Mouse (Mus musculus) heart, embryonic 12.5 days (tissue): Measurements from ENCODE around the gene Zcchc3. TPM values are rescaled to one million over a fixed set of nuclear protein-coding genes. Genes with fewer than 3 reads are reported as not detected.
A peak's percentile ranks its signal among the peaks of the same experiment; 100 is the strongest.

Experiments
- ATAC-seq: fragments of 200-750 bp; cut with Nextera tagmentation; 2 replicates; pipeline ENCODE4 v1.8.0; 2017; ENCODE audit warnings: moderate TSS enrichment, moderate library complexity; ENCODE audit not compliant: insufficient number of reproducible peaks, low FRiP score
- H3K27ac ChIP-seq: fragments of 300-500 bp; sonication (generic); 2 replicates; pipeline ENCODE4 v1.5.1; 2016; ENCODE audit warnings: mild to moderate bottlenecking, moderate library complexity; ENCODE audit not compliant: poor library complexity, severe bottlenecking
- H3K27me3 ChIP-seq: fragments of 300-500 bp; sonication (generic); replicated peaks from 2 replicates; pipeline ENCODE4 v1.6.1; 2016; ENCODE audit warnings: mild to moderate bottlenecking, moderate library complexity
- H3K36me3 ChIP-seq: fragments of 300-500 bp; sonication (generic); 2 replicates; pipeline ENCODE4 v1.6.1; 2016; ENCODE audit warnings: mild to moderate bottlenecking, moderate library complexity
- H3K4me1 ChIP-seq: fragments of 300-500 bp; sonication (generic); replicated peaks from 2 replicates; pipeline ENCODE4 v1.6.1; 2016; ENCODE audit warnings: mild to moderate bottlenecking
- H3K4me2 ChIP-seq: fragments of 300-500 bp; sonication (generic); 2 replicates; pipeline ENCODE4 v1.6.1; 2016; ENCODE audit warnings: mild to moderate bottlenecking, moderate library complexity
- H3K4me3 ChIP-seq: fragments of 300-500 bp; sonication (generic); 2 replicates; pipeline ENCODE4 v1.5.1; 2016; ENCODE audit warnings: mild to moderate bottlenecking
- H3K9ac ChIP-seq: fragments of 300-500 bp; sonication (generic); 2 replicates; pipeline ENCODE4 v1.6.1; 2016; ENCODE audit warnings: mild to moderate bottlenecking, moderate library complexity
- H3K9me3 ChIP-seq: fragments of 300-500 bp; sonication (generic); replicated peaks from 2 replicates; pipeline ENCODE4 v1.6.1; 2016; ENCODE audit warnings: mild to moderate bottlenecking, moderate library complexity
- WGBS: fragments of 180-500 bp; shearing (Covaris S2); methylation state at CpG from one replicate; pipeline ENCODE4 v1.1.7; 2016; 5-methylcytosine and 5-hydroxymethylcytosine counted together
- polyA plus RNA-seq: library from polyadenylated mRNA; unstranded; fragments of >200 nt; fragmentation: Nextera tagmentation; extraction: Ambion mirVana; gene quantifications from 2 replicates; pipeline ENCODE4 v1.2.1, GENCODE M21; 2016

Gene Zcchc3
- polyA plus RNA-seq = 61.4 and 64.9 TPM in 2 replicates

- peak; percentile 80 for ATAC-seq
- H3K36me3 ChIP-seq = peaks cover 4% of the 10 kb centered on the region; the same call in 1 of the 2 replicates
- under 1% methylated on average over 65 of the region's 65 CpGs for WGBS
- H3K9ac ChIP-seq = peak within 1 kb of the TSS; percentile 98
- no peaks in the 10 kb centered on the region for H3K27me3 ChIP-seq
- H3K4me2 ChIP-seq = peak within 1 kb of the TSS; percentile 100
- H3K4me3 ChIP-seq = peak within 1 kb of the TSS; percentile 78
- H3K27ac ChIP-seq = peak within 1 kb of the TSS; percentile 99
- peaks cover 37% of the 10 kb centered on the region for H3K4me1 ChIP-seq
- H3K9me3 ChIP-seq = peaks cover 7% of the 10 kb centered on the region; the same call in 1 of the 2 replicates
These were observed at the start of gene Zcchc3 for GRCm38 (mm10) chr2:152414591-152415165. Gene Zcchc3 (minus strand): TSS chr2:152415027.

- ATAC-seq = no peak
- peaks cover 9% of the 10 kb centered on the region; the same call in 1 of the 2 replicates for H3K9me3 ChIP-seq
- H3K4me3 ChIP-seq = no peak overlapping the region
- no peaks in the 10 kb centered on the region for H3K36me3 ChIP-seq
- H3K4me2 ChIP-seq = no peak overlapping the region
- H3K4me1 ChIP-seq = 0 out of 2 replicates have a peak, but pooled peaks cover 4% of the 10 kb centered on the region
- H3K9ac ChIP-seq = no peak overlapping the region
- H3K27ac ChIP-seq = no peak overlapping the region
- 0 out of 2 replicates have a peak, but pooled peaks cover 4% of the 10 kb centered on the region for H3K27me3 ChIP-seq
- 49% methylated on average over 13 of the region's 13 CpGs for WGBS
These were observed 44.4 kb upstream of the Zcchc3 start for GRCm38 (mm10) chr2:152459241-152459640.

- Histone ChIP-seq H3K4me3 (no peak overlapping the region), H3K27ac (no peak overlapping the region), H3K36me3 (no peaks in the 10 kb centered on the region), H3K9me3 (no peaks in the 10 kb centered on the region), H3K4me1 (peaks cover 19% of the 10 kb centered on the region), H3K9ac (no peak overlapping the region), H3K27me3 (0 out of 2 replicates have a peak, but pooled peaks cover 5% of the 10 kb centered on the region), H3K4me2 (no peak overlapping the region)
- ATAC-seq = peak; percentile 44
- WGBS = 72% methylated on average over 4 of the region's 4 CpGs
These were observed 37.4 kb upstream of the Zcchc3 start for GRCm38 (mm10) chr2:152452101-152452781.

GRCm38 (mm10) chr2:152450241-152450640, 35.4 kb upstream of the Zcchc3 start:
- Histone ChIP-seq H3K4me2 (no peak overlapping the region), H3K4me3 (no peak overlapping the region), H3K9me3 (no peaks in the 10 kb centered on the region), H3K36me3 (no peaks in the 10 kb centered on the region), H3K27me3 (0 out of 2 replicates have a peak, but pooled peaks cover 5% of the 10 kb centered on the region), H3K9ac (no peak overlapping the region), H3K27ac (no peak overlapping the region), H3K4me1 (peaks cover 26% of the 10 kb centered on the region)
- 4% methylated on average over 5 of the region's 5 CpGs for WGBS
- no peak for ATAC-seq

- no peak for ATAC-seq
- Histone ChIP-seq H3K9me3 (no peaks in the 10 kb centered on the region), H3K36me3 (no peaks in the 10 kb centered on the region; the same call in 1 of the 2 replicates), H3K4me2 (peak overlapping the region; percentile 1; the same call in 1 of the 2 replicates), H3K4me3 (no peak overlapping the region), H3K27me3 (0 out of 2 replicates have a peak, but pooled peaks cover 4% of the 10 kb centered on the region), H3K27ac (no peak overlapping the region), H3K4me1 (peaks cover 25% of the 10 kb centered on the region), H3K9ac (no peak overlapping the region)
- WGBS = 18% methylated on average over 5 of the region's 5 CpGs
These were observed 32.6 kb upstream of the Zcchc3 start for GRCm38 (mm10) chr2:152447461-152447860.

GRCm38 (mm10) chr2:152446642-152447041, 31.8 kb upstream of the Zcchc3 start:
- no peak overlapping the region for H3K4me2 ChIP-seq
- H3K9ac ChIP-seq = no peak overlapping the region
- no peak for ATAC-seq
- peaks cover 25% of the 10 kb centered on the region for H3K4me1 ChIP-seq
- H3K4me3 ChIP-seq = no peak overlapping the region
- H3K36me3 ChIP-seq = no peaks in the 10 kb centered on the region; the same call in 1 of the 2 replicates
- H3K27ac ChIP-seq = no peak overlapping the region
- 34% methylated on average over 2 of the region's 2 CpGs for whole genome bisulfite sequencing
- no peaks in the 10 kb centered on the region for H3K9me3 ChIP-seq
- H3K27me3 ChIP-seq = no peaks in the 10 kb centered on the region

GRCm38 (mm10) chr2:152443281-152443680, 28.5 kb upstream of the Zcchc3 start:
- Histone ChIP-seq H3K4me1 (peaks cover 24% of the 10 kb centered on the region), H3K36me3 (no peaks in the 10 kb centered on the region; the same call in 1 of the 2 replicates), H3K9ac (no peak overlapping the region), H3K27ac (no peak overlapping the region), H3K4me3 (no peak overlapping the region), H3K4me2 (no peak overlapping the region), H3K9me3 (no peaks in the 10 kb centered on the region), H3K27me3 (no peaks in the 10 kb centered on the region)
- 77% methylated on average over 8 of the region's 8 CpGs for WGBS
- no peak for ATAC-seq

GRCm38 (mm10) chr2:152442322-152442721, 27.5 kb upstream of the Zcchc3 start:
- peaks cover 19% of the 10 kb centered on the region for H3K4me1 ChIP-seq
- H3K9ac ChIP-seq = no peak overlapping the region
- H3K36me3 ChIP-seq = no peaks in the 10 kb centered on the region; the same call in 1 of the 2 replicates
- ATAC-seq = no peak
- no peak overlapping the region for H3K27ac ChIP-seq
- no peaks in the 10 kb centered on the region for H3K9me3 ChIP-seq
- H3K27me3 ChIP-seq = no peaks in the 10 kb centered on the region
- no peak overlapping the region for H3K4me2 ChIP-seq
- no peak overlapping the region for H3K4me3 ChIP-seq
- 74% methylated on average over 4 of the region's 4 CpGs for WGBS

- Histone ChIP-seq H3K9ac (no peak overlapping the region), H3K27ac (no peak overlapping the region), H3K4me2 (no peak overlapping the region), H3K4me3 (no peak overlapping the region), H3K36me3 (no peaks in the 10 kb centered on the region; the same call in 1 of the 2 replicates), H3K4me1 (peaks cover 26% of the 10 kb centered on the region), H3K27me3 (no peaks in the 10 kb centered on the region), H3K9me3 (no peaks in the 10 kb centered on the region)
- ATAC-seq = no peak
- 76% methylated on average over 2 of the region's 2 CpGs for WGBS
These were observed 25.0 kb upstream of the Zcchc3 start for GRCm38 (mm10) chr2:152439833-152440232.

GRCm38 (mm10) chr2:152438963-152439362, 24.1 kb upstream of the Zcchc3 start:
- H3K4me1 ChIP-seq = peaks cover 23% of the 10 kb centered on the region
- H3K9ac ChIP-seq = no peak overlapping the region
- 61% methylated on average over 1 of the region's 1 CpGs for WGBS
- H3K4me3 ChIP-seq = no peak overlapping the region
- no peak overlapping the region for H3K27ac ChIP-seq
- H3K4me2 ChIP-seq = no peak overlapping the region
- no peaks in the 10 kb centered on the region for H3K27me3 ChIP-seq
- no peaks in the 10 kb centered on the region for H3K9me3 ChIP-seq
- no peaks in the 10 kb centered on the region; the same call in 1 of the 2 replicates for H3K36me3 ChIP-seq
- no peak for ATAC-seq
